Mouse (Mus musculus) ES-E14 (cell line): ENCODE measurements around the gene Sbno2.

Source experiments
- CHD2 ChIP-seq: IDR thresholded peaks from 2 replicates; pipeline ENCODE4 v1.6.1; 2014; ENCODE audit warnings: mild to moderate bottlenecking, low read depth, low read length, inconsistent platforms
- HCFC1 ChIP-seq: IDR thresholded peaks from 2 replicates; pipeline ENCODE4 v1.6.1; 2012; ENCODE audit warnings: low read length, inconsistent platforms, borderline replicate concordance; ENCODE audit not compliant: insufficient read depth
- MAFK ChIP-seq: IDR thresholded peaks from 2 replicates; pipeline ENCODE4 v1.6.1; 2014; ENCODE audit warnings: mild to moderate bottlenecking, low read depth, low read length, inconsistent platforms; ENCODE audit not compliant: insufficient read depth
- ZC3H11A ChIP-seq: IDR thresholded peaks from 2 replicates; pipeline ENCODE4 v1.6.1; 2012; ENCODE audit warnings: low read depth, mild to moderate bottlenecking, inconsistent platforms, low read length, borderline replicate concordance
- ZNF384 ChIP-seq: IDR thresholded peaks from 2 replicates; pipeline ENCODE4 v1.6.1; 2012; ENCODE audit warnings: low read depth, low read length, inconsistent platforms

DNA sequence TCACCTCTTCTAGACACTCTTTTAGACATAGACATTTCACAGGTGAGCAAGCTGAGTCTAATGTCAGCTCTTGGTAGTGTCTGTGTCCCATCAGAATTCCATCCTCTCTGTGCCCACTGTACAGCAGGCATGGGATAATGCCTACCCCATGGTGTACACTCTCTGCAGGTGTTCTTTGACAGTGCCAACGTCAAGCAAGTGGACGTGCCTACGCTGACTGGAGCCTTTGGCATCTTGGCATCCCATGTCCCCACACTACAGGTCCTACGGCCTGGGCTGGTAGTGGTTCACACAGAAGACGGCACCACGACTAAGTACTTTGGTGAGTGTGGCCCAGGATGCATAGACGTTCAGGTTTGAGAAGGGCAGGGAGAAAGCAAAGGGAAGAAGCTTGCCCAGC is 38.3 kb upstream of the Sbno2 start:
- no peak for TF ChIP-seq ZNF384
- TF ChIP-seq CHD2 = no peak
- no peak for TF ChIP-seq MAFK
- TF ChIP-seq HCFC1 = no peak
- TF ChIP-seq ZC3H11A = no peak
